In the genomic region with DNA sequence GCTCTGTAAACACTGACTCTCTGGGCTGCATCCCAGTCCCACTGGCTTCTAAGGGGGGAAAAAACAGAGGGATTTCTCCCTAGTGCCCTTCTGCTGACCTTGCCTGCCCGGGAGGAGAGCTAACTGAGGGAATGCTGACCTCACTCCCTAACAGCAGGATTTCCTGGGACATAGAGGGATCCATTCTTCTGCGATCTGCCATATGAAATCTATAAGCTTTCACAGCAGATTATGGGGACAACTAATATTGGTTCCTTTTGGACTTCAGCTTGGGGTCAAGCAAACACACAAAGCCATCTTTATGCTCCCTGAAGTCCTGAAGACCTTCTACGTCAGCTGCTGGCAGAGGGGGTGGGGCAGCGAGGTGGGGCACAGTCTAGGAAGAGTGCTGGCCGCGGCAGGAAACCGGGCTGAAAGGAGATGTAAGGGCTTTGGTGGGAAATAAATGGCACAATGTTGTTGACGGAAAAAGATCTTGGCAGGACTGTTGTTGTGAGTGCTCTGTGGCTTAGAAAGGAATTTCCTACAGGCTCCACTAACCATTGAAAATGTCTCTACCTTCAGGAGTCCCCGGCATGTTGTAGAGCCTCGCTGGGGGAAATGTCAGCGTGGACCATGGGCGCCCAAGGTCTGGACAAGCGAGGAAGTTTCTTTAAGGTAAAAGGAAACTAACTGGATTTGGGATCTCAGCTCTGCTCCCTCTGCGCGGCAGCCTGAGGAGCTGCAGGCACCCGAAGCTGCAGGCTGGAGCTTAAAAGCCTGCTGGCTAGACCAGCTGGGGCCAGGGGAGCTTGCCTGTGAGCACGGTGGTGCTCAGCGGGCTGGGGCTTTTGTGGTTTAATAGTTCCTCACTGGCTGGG, we compare ENCODE assay signal across 8 mouse cellular contexts.
DNase-seq lines count a peak whose midpoint lies in the region; ATAC-seq and TF ChIP-seq lines count a peak whose summit lies in the region.

No protein-coding gene starts in this region.

- peak overlapping the region; percentile 21 for H3K4me3 ChIP-seq in embryonic facial prominence, embryonic 11.5 days (ENCODE audit: low read depth, low read length)
- peak overlapping the region; percentile 58 for H3K4me3 ChIP-seq in heart, embryonic 10.5 days
- H3K4me3 ChIP-seq in liver, embryonic 14.5 days (ENCODE audit: insufficient read depth in 1 of 2, low read depth in 2 of 2, low read length in 2 of 2): peak overlapping the region; percentile 11 to 17; a peak in 3 of 4 replicates
- peak overlapping the region; percentile 31 for H3K4me3 ChIP-seq in neural tube, embryonic 12.5 days

- TF ChIP-seq EP300 in liver, embryonic 14.5 days (IDR thresholded peaks at IDR 0.05; ENCODE audit: low read depth): no peak

- no peak for TF ChIP-seq CTCF in liver, embryonic 14.5 days (IDR thresholded peaks at IDR 0.05; ENCODE audit: low read depth)

- DNase-seq in frontal cortex, postnatal 25 days (ENCODE audit: low spot score in 2 of 2): no peak
- DNase-seq in embryonic facial prominence, embryonic 11.5 days (ENCODE audit: low spot score): peak; percentile 71
- peak; percentile 80 for DNase-seq in heart, embryonic 10.5 days (ENCODE audit: low spot score)
- peak; percentile 81 to 82 for DNase-seq in kidney, adult 8-10 months
- DNase-seq in liver, embryonic 14.5 days (ENCODE audit: low read depth in 3 of 3, low spot score in 3 of 3): no peak
- no peak for DNase-seq in spleen, adult 18-20 months

- H3K9me3 ChIP-seq in embryonic facial prominence, embryonic 11.5 days (replicated peaks; ENCODE audit: control insufficient read depth, low read length): no peaks in the 10 kb centered on the region
- no peaks in the 10 kb centered on the region for H3K9me3 ChIP-seq in heart, embryonic 10.5 days
- no peaks in the 10 kb centered on the region for H3K9me3 ChIP-seq in liver, embryonic 14.5 days (ENCODE audit: control insufficient read depth, low read length)
- H3K9me3 ChIP-seq in neural tube, embryonic 12.5 days: no peaks in the 10 kb centered on the region

- H3K4me1 ChIP-seq in embryonic facial prominence, embryonic 11.5 days (ENCODE audit: control insufficient read depth, insufficient read depth, low read length): peaks cover 2% of the 10 kb centered on the region; the same call in 1 of the 2 replicates
- peaks cover 41% of the 10 kb centered on the region for H3K4me1 ChIP-seq in heart, embryonic 10.5 days
- H3K4me1 ChIP-seq in liver, embryonic 14.5 days (replicated peaks; ENCODE audit: control insufficient read depth in 2 of 2, insufficient read depth in 2 of 2, low read length in 1 of 2): peaks cover 0 to 4% of the 10 kb centered on the region in 2 experiments; a peak in 1 of 4 replicates
- peaks cover 25% of the 10 kb centered on the region for H3K4me1 ChIP-seq in neural tube, embryonic 12.5 days

- peak; percentile 91 for ATAC-seq in frontal cortex, adult (ENCODE audit: low TSS enrichment)
- peak; percentile 77 for ATAC-seq in embryonic facial prominence, embryonic 11.5 days (replicated peaks; ENCODE audit: insufficient number of reproducible peaks, low FRiP score, low TSS enrichment, low read depth)
- ATAC-seq in liver, embryonic 14.5 days (ENCODE audit: insufficient read depth): no peak
- peak; percentile 83 for ATAC-seq in neural tube, embryonic 12.5 days (ENCODE audit: low FRiP score, low read depth)

- peak overlapping the region; percentile 53 for H3K4me2 ChIP-seq in embryonic facial prominence, embryonic 11.5 days (ENCODE audit: low read depth, low read length)
- peak overlapping the region; percentile 55 for H3K4me2 ChIP-seq in liver, embryonic 14.5 days (ENCODE audit: low read depth)
- peak overlapping the region; percentile 65 for H3K4me2 ChIP-seq in neural tube, embryonic 12.5 days (replicated peaks)

- H3K9ac ChIP-seq in embryonic facial prominence, embryonic 11.5 days (replicated peaks; ENCODE audit: low read length): peak overlapping the region; percentile 39
- no peak overlapping the region for H3K9ac ChIP-seq in liver, embryonic 14.5 days (replicated peaks)
- peak overlapping the region; percentile 49 for H3K9ac ChIP-seq in neural tube, embryonic 12.5 days

- H3K36me3 ChIP-seq in embryonic facial prominence, embryonic 11.5 days (replicated peaks; ENCODE audit: control insufficient read depth, insufficient read depth, low read depth, low read length): no peaks in the 10 kb centered on the region
- H3K36me3 ChIP-seq in heart, embryonic 10.5 days: peaks cover 10% of the 10 kb centered on the region; the same call in 1 of the 2 replicates
- no peaks in the 10 kb centered on the region for H3K36me3 ChIP-seq in liver, embryonic 14.5 days (replicated peaks; ENCODE audit: control insufficient read depth, insufficient read depth, low read depth)
- no peaks in the 10 kb centered on the region for H3K36me3 ChIP-seq in neural tube, embryonic 12.5 days

- H3K27ac ChIP-seq in embryonic facial prominence, embryonic 11.5 days (replicated peaks; ENCODE audit: low read depth, low read length): peak overlapping the region; percentile 16; the same call in 1 of the 2 replicates
- peak overlapping the region; percentile 93 for H3K27ac ChIP-seq in heart, embryonic 10.5 days
- no peak overlapping the region for H3K27ac ChIP-seq in liver, embryonic 14.5 days
- peak overlapping the region; percentile 23; the same call in 1 of the 2 replicates for H3K27ac ChIP-seq in neural tube, embryonic 12.5 days

- under 1% methylated on average over 18 of the region's 18 CpGs for WGBS in embryonic facial prominence, embryonic 11.5 days
- under 1% methylated on average over 18 of the region's 18 CpGs for WGBS in heart, embryonic 10.5 days
- WGBS in liver, embryonic 14.5 days (ENCODE audit: insufficient replicate concordance): 2% methylated on average over 18 of the region's 18 CpGs
- WGBS in neural tube, embryonic 12.5 days: under 1% methylated on average over 18 of the region's 18 CpGs

- no peaks in the 10 kb centered on the region for H3K27me3 ChIP-seq in embryonic facial prominence, embryonic 11.5 days (ENCODE audit: control insufficient read depth, insufficient read depth, low read length)
- no peaks in the 10 kb centered on the region for H3K27me3 ChIP-seq in heart, embryonic 10.5 days (ENCODE audit: insufficient read depth, poor library complexity, severe bottlenecking)
- H3K27me3 ChIP-seq in liver, embryonic 14.5 days (ENCODE audit: control insufficient read depth, insufficient read depth, low read length): no peaks in the 10 kb centered on the region
- no peaks in the 10 kb centered on the region for H3K27me3 ChIP-seq in neural tube, embryonic 12.5 days (replicated peaks)

Comparison
In these comparisons a context has a peak if more than half of its experiments do, and no peak if none do; other contexts are left out.
1. DNase-seq: peak in embryonic facial prominence, embryonic 11.5 days (single experiment), heart, embryonic 10.5 days (single experiment) and kidney, adult 8-10 months (2 of 2); none in frontal cortex, postnatal 25 days (0 of 2), liver, embryonic 14.5 days (0 of 3) and spleen, adult 18-20 months (0 of 2).
2. Peak in every context shown above with its lines, with median percentiles within 50 percentile points of each other: H3K4me2 ChIP-seq and H3K4me3 ChIP-seq.